Mouse (Mus musculus): ENCODE data around the gene Vsig4.
"Not testable (repeated sequence)": the region's sequence is repeated elsewhere in the genome, so short reads cannot be mapped to it uniquely, and the experiment has no call there.

Gene Vsig4

DNA sequence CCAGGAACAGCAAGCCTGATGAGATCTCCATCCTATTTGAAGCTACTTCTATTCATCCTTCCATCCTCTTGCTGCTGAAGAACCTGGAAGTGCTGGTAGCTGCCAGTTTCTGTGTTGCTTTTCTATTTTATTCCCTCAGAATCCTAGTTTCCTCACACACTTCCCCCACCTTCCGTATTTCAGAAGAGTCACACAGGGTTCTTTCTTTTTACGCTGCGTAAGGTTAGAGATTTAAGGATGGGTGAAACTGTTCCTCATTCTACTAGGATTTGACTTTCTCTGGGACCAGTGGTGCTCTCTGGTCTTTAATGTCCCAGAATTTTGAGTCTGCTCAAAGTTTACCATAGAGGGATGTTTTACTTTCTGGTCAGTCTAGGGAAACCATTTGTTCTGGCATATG lies at the start of gene Vsig4:
Vsig4 (minus strand) TSS at position 101 of the 400 bp plus-strand sequence.
- no peak for DNase-seq (ENCODE audit: low read depth, low spot score)

GRCm38 (mm10) chrX:96339108-96339507 lies 45.9 kb upstream of the Vsig4 start:
- no peak for DNase-seq (ENCODE audit: low read depth, low spot score)

DNA sequence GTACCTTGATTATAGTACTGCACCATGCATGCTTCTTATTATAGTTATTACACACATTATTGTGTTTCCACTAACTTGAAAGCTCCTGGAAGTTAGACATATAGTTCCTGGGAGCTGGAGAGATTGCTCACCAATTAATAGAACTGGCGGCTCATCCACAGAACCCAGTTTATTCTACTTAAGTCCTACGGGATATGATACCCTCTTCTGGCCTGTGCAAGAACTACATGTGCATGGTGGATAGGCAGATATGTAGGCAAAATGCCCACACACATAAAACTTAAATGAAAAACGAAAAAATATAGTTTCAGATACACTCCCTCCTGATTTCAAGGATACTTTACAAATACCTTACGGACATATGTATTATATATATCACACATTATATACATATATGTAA lies 36.5 kb upstream of the Vsig4 start:
- no peak for DNase-seq (ENCODE audit: low read depth, low spot score)

- no peak for DNase-seq (ENCODE audit: low read depth, low spot score)
These were observed 36.7 kb downstream of the Vsig4 start for GRCm38 (mm10) chrX:96256509-96256908.

- DNase-seq (ENCODE audit: low read depth, low spot score) = no peak
These were observed 53.6 kb downstream of the Vsig4 start for GRCm38 (mm10) chrX:96239644-96240043.

DNA sequence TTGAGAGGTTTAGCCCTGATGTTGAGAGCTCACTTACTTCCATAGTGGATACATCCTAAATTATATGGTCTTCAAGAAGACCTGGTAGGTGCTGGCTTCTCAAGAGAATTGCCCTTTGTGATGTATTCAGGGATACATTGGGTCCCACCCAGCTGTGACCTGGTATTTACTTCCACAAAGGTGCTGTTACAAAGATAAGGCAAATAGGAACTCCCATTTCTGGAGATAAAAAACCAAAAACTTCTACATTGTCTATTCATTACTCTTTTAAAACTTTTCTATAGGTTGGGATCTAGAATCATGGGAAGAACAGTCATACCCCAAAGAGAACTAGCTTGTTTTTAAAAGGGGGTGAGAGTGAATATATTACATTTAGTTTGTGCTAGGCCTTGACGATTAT lies 54.2 kb downstream of the Vsig4 start:
- DNase-seq (ENCODE audit: low read depth, low spot score) = no peak

DNA sequence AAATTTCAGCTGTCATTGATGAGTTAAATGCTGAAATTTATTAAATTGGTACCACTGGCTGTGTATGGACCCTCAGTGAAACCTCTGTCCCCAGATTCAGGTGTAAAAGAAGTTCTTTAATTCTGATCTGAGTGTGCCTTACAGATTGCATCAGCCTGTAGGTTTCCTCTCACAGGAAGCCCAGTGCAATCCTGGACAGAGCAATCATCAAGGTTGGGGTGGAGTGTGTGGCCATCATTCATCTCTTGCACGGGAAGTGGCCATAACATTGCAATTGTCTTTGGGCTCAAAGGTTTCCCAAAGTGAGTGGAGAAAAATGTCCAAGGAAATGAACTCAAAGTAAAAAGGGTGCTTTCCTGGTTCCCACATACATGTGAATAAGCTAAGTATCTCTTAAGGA lies 57.5 kb downstream of the Vsig4 start:
- DNase-seq (ENCODE audit: low read depth, low spot score) = no peak

DNA sequence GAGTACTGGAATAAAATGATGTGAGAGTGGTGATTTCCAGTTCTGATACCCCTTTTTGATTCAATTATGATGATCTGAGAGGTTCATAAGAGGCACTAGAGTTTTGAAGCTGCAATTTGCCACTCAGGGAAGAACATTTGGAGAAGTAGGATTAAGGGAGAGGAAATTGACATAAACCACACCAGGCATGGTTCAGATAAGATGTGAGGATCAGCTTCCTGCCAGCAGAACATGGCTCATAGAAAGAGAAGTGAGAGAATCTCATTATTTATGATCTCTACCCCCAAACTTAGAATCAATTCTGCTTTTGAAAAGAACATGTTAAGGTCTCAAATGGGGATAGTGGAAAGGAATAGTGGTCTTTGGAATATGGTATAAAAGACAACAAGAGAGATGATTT lies 66.2 kb downstream of the Vsig4 start:
- no peak for DNase-seq (ENCODE audit: low read depth, low spot score)

- DNase-seq (ENCODE audit: low read depth, low spot score) = no peak
These were observed 67.8 kb downstream of the Vsig4 start for GRCm38 (mm10) chrX:96225474-96225873.

DNA sequence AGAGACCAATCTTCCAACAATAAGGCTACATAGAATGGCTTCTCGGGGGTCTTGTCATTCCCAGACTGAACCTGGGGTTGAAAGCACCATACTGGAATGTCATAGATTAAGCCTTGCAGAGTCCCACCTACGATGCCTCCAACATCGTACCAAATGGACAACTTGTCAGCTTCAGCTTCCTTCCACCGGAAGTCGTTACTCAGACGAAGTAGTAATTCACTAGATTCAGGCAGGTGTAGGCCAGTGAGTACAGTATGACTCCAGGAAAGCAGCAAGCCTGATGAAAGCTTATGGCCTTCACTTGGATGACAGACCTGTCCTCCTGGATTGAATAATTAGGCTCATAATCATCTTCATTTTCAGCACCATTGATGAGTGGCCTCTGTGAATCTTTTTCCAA lies 69.0 kb downstream of the Vsig4 start:
- DNase-seq (ENCODE audit: low read depth, low spot score) = no peak

GRCm38 (mm10) chrX:96218088-96218487 lies 75.2 kb downstream of the Vsig4 start:
- DNase-seq (ENCODE audit: low read depth, low spot score) = no peak

- no peak for DNase-seq (ENCODE audit: low read depth, low spot score)
These were observed 86.4 kb downstream of the Vsig4 start for GRCm38 (mm10) chrX:96206872-96207271.

DNA sequence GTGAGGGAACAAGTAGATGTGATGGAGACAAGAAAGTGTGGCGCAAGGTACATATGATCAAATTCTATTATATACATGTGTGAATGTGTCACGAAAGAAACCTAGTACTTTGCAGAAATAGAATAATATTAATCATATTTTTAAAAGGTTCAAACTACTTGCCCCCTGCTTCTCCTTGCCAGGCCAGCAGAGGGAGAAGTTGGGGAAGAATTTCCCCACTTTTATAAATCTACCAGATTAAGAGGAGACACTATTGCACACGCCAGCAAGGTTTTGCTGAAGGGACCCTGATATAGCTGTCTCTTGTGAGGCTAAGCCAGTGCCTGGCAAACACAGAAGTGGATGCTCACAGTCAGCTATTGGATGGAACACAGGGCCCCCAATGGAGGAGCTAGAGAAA lies 88.1 kb downstream of the Vsig4 start:
- not testable (repeated sequence) for DNase-seq (ENCODE audit: low read depth, low spot score)

Measured in retina, postnatal 7 days (tissue).